Mouse (Mus musculus) activated CD4-positive, CD25-positive, alpha-beta regulatory T cell, adult 4 months (primary cell): ENCODE data around the gene Rab24. TPM values are rescaled to one million over a fixed set of nuclear protein-coding genes. Genes with fewer than 3 reads are reported as not detected.

ENCODE experiments used
- ATAC-seq: one replicate; pipeline ENCODE4 v1.8.0; 2017
- polyA plus RNA-seq, 2 experiments: library from polyadenylated mRNA; unstranded; fragments of 100-300 nt; shearing (Covaris generic); gene quantifications; one replicate each; pipeline ENCODE4 v1.2.1; 2017

The Rab24 gene
- polyA plus RNA-seq, 2 experiments from 2014 or later, result 10.3 to 13.3 TPM

- no peak for ATAC-seq
Measured at GRCm38 (mm10) chr13:55328641-55329040, 6.9 kb upstream of the Rab24 start.

- no peak for ATAC-seq
Measured at GRCm38 (mm10) chr13:55328171-55328570, 6.4 kb upstream of the Rab24 start.

- ATAC-seq, result peak; percentile 89
Measured at GRCm38 (mm10) chr13:55327633-55328032, 5.9 kb upstream of the Rab24 start.

DNA sequence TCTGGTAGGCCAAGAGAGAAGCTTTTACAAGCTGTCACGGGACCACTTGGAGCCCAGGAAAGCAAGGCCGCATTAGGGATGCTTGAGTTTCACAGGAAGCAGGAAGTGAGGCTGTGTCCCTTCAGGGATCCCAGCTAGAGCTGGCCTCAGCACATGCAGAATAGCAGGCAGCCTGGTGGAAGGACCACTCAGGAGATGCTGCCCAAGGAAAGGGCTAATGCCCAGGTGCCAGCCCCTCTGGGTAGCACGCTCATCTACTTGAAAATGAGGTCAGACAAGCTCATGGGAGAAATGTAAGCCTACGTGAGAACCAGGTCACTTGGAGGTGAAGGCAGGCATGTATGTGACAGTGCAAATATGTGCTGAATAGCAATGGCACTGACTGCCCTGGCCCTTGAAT, 5.4 kb upstream of the Rab24 start:
- ATAC-seq, result peak; percentile 4

DNA sequence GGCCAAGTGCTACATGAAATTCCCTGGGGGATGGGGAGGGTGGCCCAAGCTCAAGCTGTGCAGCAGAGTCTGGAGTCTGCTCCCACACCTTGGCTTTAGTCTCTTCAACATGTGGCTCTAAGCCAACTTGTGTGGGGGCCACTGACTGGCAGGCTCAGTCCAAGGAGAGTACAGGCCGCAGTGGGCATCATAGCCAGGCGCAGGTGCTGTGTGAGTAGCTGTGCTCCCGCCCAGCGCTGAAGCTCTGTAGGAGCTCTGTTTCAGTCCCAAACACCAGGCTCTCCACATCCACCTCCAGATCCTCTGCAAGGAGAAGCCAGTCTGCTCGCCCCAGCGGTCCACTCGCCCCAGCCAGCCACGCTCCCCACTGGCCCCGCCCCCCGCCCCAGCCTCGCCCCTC, 3.9 kb upstream of the Rab24 start:
- no peak for ATAC-seq

- no peak for ATAC-seq
Measured at GRCm38 (mm10) chr13:55322130-55322825, 532 bp upstream of the Rab24 start.

DNA sequence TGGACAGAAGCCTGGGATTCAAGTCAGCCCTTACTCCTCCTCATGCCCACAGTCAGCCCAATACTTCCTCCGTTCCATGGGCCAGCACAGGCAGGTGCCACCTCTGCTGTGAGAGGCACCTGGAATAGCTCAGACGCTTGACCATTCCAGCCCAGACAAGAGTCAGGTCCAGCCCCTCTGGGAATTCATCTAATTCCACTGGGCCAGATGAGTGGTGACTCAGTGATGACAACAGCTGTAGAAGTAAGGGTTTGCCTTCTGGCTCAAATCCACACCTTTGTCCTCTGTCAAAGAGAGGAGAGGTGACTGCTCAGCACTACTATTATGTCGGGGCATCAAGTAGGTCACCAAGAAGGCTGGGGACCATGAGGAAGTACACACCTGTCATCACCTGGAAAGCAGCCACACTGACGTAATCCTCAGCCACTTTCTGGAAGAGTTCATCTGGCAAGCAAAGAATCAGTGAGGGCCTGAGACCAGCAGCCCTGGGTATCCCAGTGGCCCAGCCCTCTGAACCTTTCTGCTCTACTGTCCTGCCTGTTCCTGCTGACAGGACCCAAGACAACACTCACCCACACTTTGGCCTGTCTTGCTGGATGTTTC, 1.7 kb downstream of the Rab24 start, which contains the start of gene Prelid1:
TSS of gene Prelid1 (plus strand) at position 570 of the 603 bp plus-strand sequence.
- no peak for ATAC-seq

DNA sequence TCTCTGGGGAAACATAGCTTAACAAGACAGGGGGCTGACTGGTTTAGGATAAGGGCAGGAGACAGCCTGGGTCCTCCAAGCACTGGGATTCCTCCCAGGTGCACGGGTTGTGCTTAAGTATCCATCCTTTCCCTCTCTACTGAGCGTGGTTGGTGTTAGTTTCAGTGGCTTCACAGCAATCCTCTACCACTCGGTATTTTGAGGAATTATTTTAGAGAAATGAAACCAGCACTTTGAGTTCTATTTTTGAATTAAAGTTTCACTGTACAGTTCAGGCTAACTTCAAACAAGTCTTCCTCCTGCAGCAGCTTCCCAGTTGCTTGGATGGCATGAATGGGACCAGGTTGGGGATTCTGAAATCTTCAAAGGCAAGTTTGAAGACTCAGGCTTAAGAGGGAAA, 3.4 kb downstream of the Rab24 start:
- ATAC-seq, result no peak

- ATAC-seq, result no peak
Measured at GRCm38 (mm10) chr13:55314891-55315412, 6.8 kb downstream of the Rab24 start.

DNA sequence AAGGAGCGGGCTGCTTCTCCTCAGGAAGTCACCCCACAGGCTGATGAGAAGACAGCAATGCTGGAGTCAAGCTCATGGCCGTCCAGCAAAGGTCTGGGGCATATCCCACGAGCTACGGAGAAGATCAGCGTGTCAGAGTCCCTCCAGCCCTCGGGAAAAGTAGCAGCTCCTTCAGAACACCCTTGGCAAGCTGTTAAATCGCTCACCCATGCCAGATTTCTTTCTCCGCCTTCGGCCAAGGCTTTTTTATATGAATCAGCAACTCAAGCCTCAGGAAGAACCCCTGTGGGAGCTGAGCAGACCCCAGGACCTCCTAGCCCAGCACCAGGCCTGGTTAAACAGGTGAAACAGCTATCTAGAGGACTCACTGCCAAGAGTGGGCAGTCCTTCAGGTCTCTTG, 8.7 kb downstream of the Rab24 start:
- ATAC-seq, result no peak

DNA sequence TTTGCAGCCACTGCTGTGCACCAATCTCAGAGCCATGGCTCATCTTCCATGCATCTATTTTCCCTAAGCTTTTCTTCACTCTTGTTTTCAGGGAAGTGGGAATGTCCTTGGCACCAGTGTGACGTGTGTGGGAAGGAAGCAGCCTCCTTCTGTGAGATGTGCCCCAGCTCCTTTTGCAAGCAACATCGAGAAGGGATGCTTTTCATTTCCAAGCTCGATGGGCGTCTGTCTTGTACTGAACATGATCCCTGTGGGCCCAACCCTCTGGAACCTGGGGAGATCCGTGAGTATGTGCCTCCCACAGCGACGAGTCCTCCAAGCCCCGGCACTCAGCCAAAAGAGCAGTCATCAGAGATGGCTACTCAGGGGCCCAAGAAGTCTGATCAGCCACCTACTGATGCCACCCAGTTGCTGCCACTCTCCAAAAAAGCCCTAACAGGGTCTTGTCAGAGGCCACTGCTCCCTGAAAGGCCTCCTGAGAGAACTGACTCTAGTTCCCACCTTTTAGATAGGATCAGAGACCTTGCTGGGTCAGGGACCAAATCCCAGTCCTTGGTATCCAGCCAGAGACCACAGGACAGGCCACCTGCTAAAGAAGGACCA, 9.6 kb downstream of the Rab24 start:
- ATAC-seq, result no peak

GRCm38 (mm10) chr13:55300913-55301312, 20.8 kb downstream of the Rab24 start:
- no peak for ATAC-seq

- ATAC-seq, result no peak
Measured at GRCm38 (mm10) chr13:55296760-55297159, 25.0 kb downstream of the Rab24 start.

DNA sequence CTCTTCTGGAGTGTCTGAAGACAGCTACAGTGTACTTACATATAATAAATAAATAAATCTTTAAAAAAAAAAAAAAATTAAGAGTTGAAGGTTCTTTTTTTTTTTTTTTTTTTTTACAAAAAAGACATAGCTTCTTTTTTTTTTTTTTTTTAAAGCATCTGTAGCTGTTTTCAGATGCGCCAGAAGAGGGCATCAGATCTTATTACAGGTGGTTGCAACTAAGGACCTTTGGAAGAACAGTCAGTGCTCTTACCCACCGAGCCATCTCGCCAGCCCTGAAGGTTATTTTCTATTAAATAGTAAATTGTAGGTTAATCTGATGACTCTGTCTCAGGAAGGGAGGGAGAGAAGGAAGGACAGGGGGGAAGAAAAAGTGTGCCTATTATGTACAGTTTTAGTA, 32.9 kb downstream of the Rab24 start:
- ATAC-seq, result no peak

- ATAC-seq, result no peak
Measured at GRCm38 (mm10) chr13:55277646-55278045, 44.1 kb downstream of the Rab24 start.

DNA sequence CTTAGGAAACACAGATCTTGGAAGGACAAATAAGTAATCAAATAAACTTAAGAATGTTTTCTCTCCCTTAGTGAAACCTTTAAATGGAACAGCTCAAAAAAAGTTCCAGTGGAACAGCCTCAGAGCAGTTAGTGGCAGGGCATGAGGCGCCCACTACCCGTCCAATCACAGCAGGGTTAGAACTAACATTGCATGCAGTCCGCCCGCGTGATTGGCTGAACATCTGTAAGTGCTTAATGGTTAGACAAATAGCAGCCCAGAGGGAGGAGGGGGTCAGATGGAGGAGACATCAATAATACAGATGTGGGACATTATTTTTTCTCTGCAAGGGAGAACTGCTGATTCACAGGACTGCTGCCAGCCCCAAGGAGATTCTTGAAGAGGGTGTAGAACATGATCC, 44.5 kb downstream of the Rab24 start:
- no peak for ATAC-seq

Other genes with a start within 250 kb of the Rab24 start
- gene Uimc1, start 221.6 kb downstream of the Rab24 start, polyA plus RNA-seq, result 10 to 100 TPM; 64.8 to 89.6 TPM
- gene Zfp346, start 216.6 kb downstream of the Rab24 start, polyA plus RNA-seq, result 10 to 100 TPM; 12.3 to 19.5 TPM
- gene Gm17617, start 188.4 kb downstream of the Rab24 start, polyA plus RNA-seq, result not detected
- gene Fgfr4, start 169.3 kb downstream of the Rab24 start, polyA plus RNA-seq, result not detected
- gene Nsd1, start 112.2 kb downstream of the Rab24 start, polyA plus RNA-seq, result 10 to 100 TPM; 53.0 to 53.8 TPM
- 100 to 1,000 TPM; 282 to 313 TPM for gene Prelid1, start 1.4 kb downstream of the Rab24 start, polyA plus RNA-seq
- 10 to 100 TPM in 1 of 2 experiments, 1 to 10 TPM in 1; 9.2 to 12.4 TPM for gene Mxd3, start 7.9 kb upstream of the Rab24 start, polyA plus RNA-seq
- gene Lman2, start 40.8 kb upstream of the Rab24 start, polyA plus RNA-seq, result 10 to 100 TPM; 46.7 to 58.6 TPM
- gene Rgs14, start 47.8 kb upstream of the Rab24 start, polyA plus RNA-seq, result 10 to 100 TPM; 51.5 to 69.6 TPM
- not detected for gene Slc34a1, start 76.2 kb upstream of the Rab24 start, polyA plus RNA-seq
- not detected for gene Pfn3, start 93.3 kb upstream of the Rab24 start, polyA plus RNA-seq
- not detected for gene F12, start 104.8 kb upstream of the Rab24 start, polyA plus RNA-seq
- 10 to 100 TPM; 38.6 to 43.6 TPM for gene Grk6, start 123.1 kb upstream of the Rab24 start, polyA plus RNA-seq
- gene Prr7, start 142.3 kb upstream of the Rab24 start, polyA plus RNA-seq, result not detected
- under 1 TPM in 1 of 2 experiments, not detected in 1; 0.25 TPM for gene Dbn1, start 166.2 kb upstream of the Rab24 start, polyA plus RNA-seq
- 10 to 100 TPM in 1 of 2 experiments, 1 to 10 TPM in 1; 7.4 to 14.4 TPM for gene Pdlim7, start 191.7 kb upstream of the Rab24 start, polyA plus RNA-seq
- gene Dok3, start 207.3 kb upstream of the Rab24 start, polyA plus RNA-seq, result 1 to 10 TPM in 1 of 2 experiments, not detected in 1; 2.7 TPM
- 10 to 100 TPM; 46.8 to 54.5 TPM for gene Ddx41, start 214.7 kb upstream of the Rab24 start, polyA plus RNA-seq
- gene Fam193b, start 249.2 kb upstream of the Rab24 start, polyA plus RNA-seq, result 10 to 100 TPM; 21.6 to 26.7 TPM